Mouse (Mus musculus): ENCODE data around the gene Tifab.

GRCm38 (mm10) chr13:56135231-56136052 is 43.2 kb downstream of the Tifab start:
- TF ChIP-seq CTCF (IDR thresholded peaks at IDR 0.05; ENCODE audit: control insufficient read depth, insufficient read depth, insufficient read length) (no peak), MYOD1 (IDR thresholded peaks at IDR 0.05; ENCODE audit: control insufficient read depth, insufficient read length, low read depth) (no peak), MAX (IDR thresholded peaks at IDR 0.05) (peak; percentile 32), USF1 (IDR thresholded peaks at IDR 0.05; ENCODE audit: low read depth) (no peak), FOSL1 (IDR thresholded peaks at IDR 0.05; ENCODE audit: insufficient read depth, low read length, poor library complexity, severe bottlenecking) (no peak)
